Mouse (Mus musculus): ENCODE results near the gene Sh3rf1.

- TF ChIP-seq CTCF (IDR thresholded peaks at IDR 0.05; ENCODE audit: low read depth) = no peak
- TF ChIP-seq EP300 (optimal IDR thresholded peaks at IDR 0.05) = no peak
These were observed 3.0 kb downstream of the Sh3rf1 start for GRCm38 (mm10) chr8:61226632-61227031.
